Mouse (Mus musculus) layer of hippocampus, adult 2 months (tissue): ENCODE measurements around the gene Slc16a8. TPM values are rescaled to one million over a fixed set of nuclear protein-coding genes. Genes with fewer than 3 reads are reported as not detected.

ENCODE experiments used
- DNase-seq, 2 experiments: peaks; one replicate each; pipeline ENCODE4 v3.0.0; 2022; ENCODE audit warnings: low spot score in 2 of 2
- H3K27ac ChIP-seq: fragments of 200-600 bp; 2 replicates; pipeline ENCODE4 v1.8.1; 2022
- H3K4me3 ChIP-seq: fragments of 200-600 bp; 2 replicates; pipeline ENCODE4 v1.8.1; 2022; ENCODE audit warnings: mild to moderate bottlenecking
- CTCF ChIP-seq: fragments of 200-600 bp; conservative IDR thresholded peaks from 2 replicates; pipeline ENCODE4 v1.8.1; 2022; ENCODE audit warnings: antibody characterized with exemption, mild to moderate bottlenecking, moderate library complexity
- total RNA-seq, 2 experiments: library from RNA; stranded (reverse); gene quantifications; 2 replicates each; pipeline ENCODE4 v1.2.3; 2021

The Slc16a8 gene
- total RNA-seq, 2 experiments from 2014 or later, result not detected

DNA sequence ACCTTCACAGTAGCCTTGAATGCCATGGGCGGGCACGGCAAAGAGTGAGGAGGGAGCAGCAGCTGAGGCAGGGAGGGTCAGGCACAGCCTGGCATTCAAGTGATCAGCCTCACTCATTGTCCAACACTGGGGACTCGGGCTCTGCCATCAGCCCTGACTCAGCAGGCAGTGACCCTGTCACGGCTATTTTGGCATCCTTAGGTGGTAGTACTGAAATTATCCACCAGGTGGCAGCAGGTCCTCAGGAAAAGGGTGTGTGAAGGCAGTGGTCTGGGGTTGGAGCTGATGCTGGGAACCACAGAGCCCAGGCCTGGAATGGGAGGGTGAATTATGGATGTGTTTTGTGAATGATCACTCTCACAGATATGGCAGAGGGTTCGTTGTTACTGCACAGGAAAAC is 29.9 kb downstream of the Slc16a8 start:
- TF ChIP-seq CTCF, result peak; percentile 97
- H3K4me3 ChIP-seq, result peak overlapping the region; percentile 7; the same call in 1 of the 2 replicates
- peak overlapping the region; percentile 83 for H3K27ac ChIP-seq
- DNase-seq, result peak; percentile 85 to 92

- no peak overlapping the region for H3K4me3 ChIP-seq
- DNase-seq, result no peak
- peak overlapping the region; percentile 83; the same call in 1 of the 2 replicates for H3K27ac ChIP-seq
- no peak for TF ChIP-seq CTCF
These were observed 30.9 kb downstream of the Slc16a8 start for GRCm38 (mm10) chr15:79223641-79224040.

- no peak for DNase-seq
- H3K4me3 ChIP-seq, result no peak overlapping the region
These were observed 35.0 kb downstream of the Slc16a8 start for GRCm38 (mm10) chr15:79219572-79219971.

GRCm38 (mm10) chr15:79216191-79216590 is 38.4 kb downstream of the Slc16a8 start:
- Histone ChIP-seq H3K27ac (no peak overlapping the region), H3K4me3 (no peak overlapping the region)
- TF ChIP-seq CTCF, result no peak
- DNase-seq, result no peak

More at GRCm38 (mm10) chr15:79219572-79219971, 35.0 kb downstream of the Slc16a8 start:
- no peak overlapping the region for H3K27ac ChIP-seq
- no peak for TF ChIP-seq CTCF

DNA sequence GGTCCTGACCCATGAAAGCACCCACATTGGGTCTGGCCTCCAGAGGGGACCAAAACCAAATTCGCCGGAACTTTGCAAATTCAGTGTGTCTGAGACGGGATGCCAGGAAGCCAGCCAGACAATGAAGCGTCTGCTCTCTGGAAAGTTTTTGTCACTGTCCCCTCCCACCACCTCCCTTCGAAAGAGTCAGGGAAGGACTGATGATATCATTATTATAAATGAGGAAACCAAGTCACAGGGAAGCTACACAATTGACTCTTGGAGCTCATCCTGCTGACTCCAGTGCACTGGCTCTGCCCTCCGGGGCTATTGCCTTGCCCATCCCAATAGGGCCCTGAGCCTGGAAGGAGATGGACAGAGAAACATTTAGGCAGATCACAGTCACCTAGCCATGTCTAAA is 41.0 kb downstream of the Slc16a8 start:
- DNase-seq, result no peak
- H3K27ac ChIP-seq, result peak overlapping the region; percentile 76

GRCm38 (mm10) chr15:79212750-79213446 is 41.7 kb downstream of the Slc16a8 start:
- Histone ChIP-seq H3K27ac (peak overlapping the region; percentile 79), H3K4me3 (no peak overlapping the region)
- peak in 1 of 2 experiments; percentile 47 for DNase-seq
- TF ChIP-seq CTCF, result no peak

More for the DNA sequence above, 41.0 kb downstream of the Slc16a8 start:
- H3K4me3 ChIP-seq, result no peak overlapping the region
- TF ChIP-seq CTCF, result no peak

DNA sequence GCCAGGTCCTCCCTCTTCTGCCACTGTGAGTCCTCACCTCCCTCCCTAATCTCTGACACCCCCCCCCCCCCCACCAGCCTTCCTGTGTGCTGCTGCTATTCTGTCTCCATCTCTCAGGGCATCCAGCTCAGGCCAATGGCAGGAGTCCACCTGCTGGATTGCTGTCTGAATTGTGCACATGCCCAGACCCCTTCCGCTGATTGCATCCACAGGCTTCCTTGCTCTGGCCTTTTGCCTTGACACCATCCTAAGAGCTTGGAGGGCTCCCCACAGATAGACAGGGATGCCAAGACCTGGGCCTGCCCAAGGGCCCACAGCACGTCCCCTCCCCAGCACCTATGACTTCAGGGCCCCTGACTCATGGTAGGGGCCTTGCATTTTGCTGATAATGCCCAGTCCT is 44.2 kb downstream of the Slc16a8 start:
- no peak overlapping the region for H3K4me3 ChIP-seq
- TF ChIP-seq CTCF, result no peak
- peak overlapping the region; percentile 79 for H3K27ac ChIP-seq
- DNase-seq, result no peak

DNA sequence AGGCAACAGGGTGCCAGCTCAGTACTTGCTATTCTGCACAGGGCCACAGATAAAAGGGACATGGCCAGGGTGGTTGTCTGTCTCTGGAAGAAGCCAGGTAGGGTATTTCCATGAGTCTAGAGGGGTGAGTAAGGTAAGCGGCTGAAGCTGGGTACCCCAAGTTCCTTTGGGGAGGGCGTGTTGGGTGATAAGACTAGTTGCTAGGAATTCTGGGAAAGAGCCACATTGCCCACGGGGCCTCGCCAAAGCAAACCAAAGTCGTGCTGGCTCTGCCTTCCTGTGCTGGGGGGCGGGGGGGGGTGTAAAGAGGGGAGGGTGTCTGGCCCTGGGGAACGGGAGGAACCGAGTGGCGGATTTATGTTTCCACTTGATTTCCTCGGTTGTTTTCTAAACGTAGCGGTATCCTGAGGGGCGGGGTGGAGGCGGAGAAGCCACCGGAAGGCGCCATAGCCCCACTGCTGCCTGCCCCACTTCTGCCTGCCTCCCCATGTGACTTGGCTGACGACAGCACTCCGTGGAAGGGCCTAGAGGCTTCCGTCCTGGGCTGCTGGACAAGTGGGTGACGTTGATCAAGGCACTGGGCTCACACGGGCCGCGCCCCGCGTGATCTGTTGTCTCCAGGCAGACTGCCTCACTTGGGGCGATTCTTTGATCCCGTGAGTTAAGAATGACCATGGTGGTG is 45.7 kb downstream of the Slc16a8 start:
- TF ChIP-seq CTCF, result no peak
- 0 out of 2 replicates have a peak overlapping the region, but pooled peaks have one; percentile 6 for H3K4me3 ChIP-seq
- H3K27ac ChIP-seq, result peak overlapping the region; percentile 54; the same call in 1 of the 2 replicates
- peak; percentile 35 to 43 for DNase-seq

- no peak for DNase-seq
- no peak overlapping the region for H3K4me3 ChIP-seq
- no peak for TF ChIP-seq CTCF
- peak overlapping the region; percentile 54; the same call in 1 of the 2 replicates for H3K27ac ChIP-seq
These were observed 46.4 kb downstream of the Slc16a8 start for GRCm38 (mm10) chr15:79208211-79208610.

GRCm38 (mm10) chr15:79202575-79202974 is 52.0 kb downstream of the Slc16a8 start:
- H3K27ac ChIP-seq, result peak overlapping the region; percentile 74
- H3K4me3 ChIP-seq, result no peak overlapping the region
- no peak for DNase-seq
- TF ChIP-seq CTCF, result no peak

DNA sequence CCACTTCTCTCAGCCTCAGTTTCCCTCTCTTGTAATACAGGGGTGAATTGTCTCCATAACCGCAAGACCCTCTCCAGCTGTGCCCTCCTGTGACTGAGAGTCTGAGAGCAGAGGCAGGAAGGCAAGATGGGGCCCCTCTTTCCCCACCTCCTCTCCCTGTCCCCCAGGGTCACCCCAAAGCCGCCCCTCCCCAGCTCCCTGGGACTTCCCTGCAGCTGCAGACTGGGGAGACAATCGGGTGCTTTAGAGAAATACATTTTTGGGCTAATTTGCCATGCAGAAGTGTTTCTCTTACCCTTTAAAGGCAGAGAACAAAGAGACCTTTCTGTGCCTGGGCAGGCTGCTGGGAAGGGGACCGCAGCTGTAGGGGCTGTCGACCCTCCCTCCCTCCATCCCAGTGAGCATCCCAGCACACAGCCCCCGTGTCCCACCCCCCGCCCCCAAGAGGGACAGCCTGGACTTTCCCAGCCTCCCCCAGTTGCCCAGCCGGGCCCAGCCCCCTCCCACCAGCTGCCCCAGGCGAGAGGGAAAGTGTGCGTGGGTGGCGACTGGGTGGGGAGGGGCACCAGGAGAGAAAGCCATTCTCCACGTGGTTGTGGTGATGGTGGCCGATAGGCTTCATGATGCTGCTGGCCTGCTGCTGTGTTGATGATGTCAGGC is 52.9 kb downstream of the Slc16a8 start:
- no peak overlapping the region for H3K4me3 ChIP-seq
- peak; percentile 47 to 50 for DNase-seq
- peak overlapping the region; percentile 74 for H3K27ac ChIP-seq
- no peak for TF ChIP-seq CTCF

Other genes starting within 250 kb of the Slc16a8 start
- 10 to 100 TPM; 86.3 to 89.0 TPM for gene H1f0, start 226.3 kb downstream of the Slc16a8 start, total RNA-seq
- gene Galr3, start 212.9 kb downstream of the Slc16a8 start, total RNA-seq, result under 1 TPM in 1 of 2 experiments, not detected in 1; 0.39 TPM
- gene Ankrd54, start 191.9 kb downstream of the Slc16a8 start, total RNA-seq, result 10 to 100 TPM; 17.4 to 19.5 TPM
- 10 to 100 TPM; 68.9 to 69.5 TPM for gene Eif3l, start 179.6 kb downstream of the Slc16a8 start, total RNA-seq
- gene Micall1, start 145.9 kb downstream of the Slc16a8 start, total RNA-seq, result 10 to 100 TPM; 31.4 to 35.3 TPM
- 100 to 1,000 TPM in 1 of 2 experiments, 10 to 100 TPM in 1; 97.9 to 103 TPM for gene Polr2f, start 113.8 kb downstream of the Slc16a8 start, total RNA-seq
- gene 1700088E04Rik, start 113.5 kb downstream of the Slc16a8 start, total RNA-seq, result 10 to 100 TPM in 1 of 2 experiments, 1 to 10 TPM in 1; 8.8 to 10.3 TPM
- gene Sox10, start 89.5 kb downstream of the Slc16a8 start, total RNA-seq, result 10 to 100 TPM; 27.7 to 30.4 TPM
- 10 to 100 TPM; 46.1 to 49.7 TPM for gene Pick1, start 25.6 kb downstream of the Slc16a8 start, total RNA-seq
- gene Gm49486, start 25.4 kb downstream of the Slc16a8 start, total RNA-seq, result under 1 TPM; 0.31 to 0.49 TPM
- 1 to 10 TPM; 1.2 to 2.7 TPM for gene Baiap2l2, start 30.8 kb upstream of the Slc16a8 start, total RNA-seq
- gene Pla2g6, start 73.6 kb upstream of the Slc16a8 start, total RNA-seq, result 10 to 100 TPM; 23.8 to 23.9 TPM
- gene Maff, start 91.9 kb upstream of the Slc16a8 start, total RNA-seq, result 1 to 10 TPM in 1 of 2 experiments, under 1 TPM in 1; 0.87 to 1.8 TPM
- gene Tmem184b, start 148.8 kb upstream of the Slc16a8 start, total RNA-seq, result 10 to 100 TPM; 53.6 to 56.0 TPM
- 100 to 1,000 TPM; 104 to 108 TPM for gene Csnk1e, start 200.8 kb upstream of the Slc16a8 start, total RNA-seq